Mouse (Mus musculus) liver, adult 2 months (tissue): ENCODE measurements at regions not wholly inside any gene's neighbourhood (a gene's known extent, or its start where the extent isn't known, plus 50 kb on each side); places are given as distances from the start of the nearest gene placed in this dataset.

Source experiments
- CTCF ChIP-seq: fragments of 200-500 bp; IDR thresholded peaks from 2 replicates; pipeline ENCODE4 v1.5.1; 2011; ENCODE audit warnings: low read depth, low read length, control low read depth
- POLR2A ChIP-seq: fragments of 200-500 bp; IDR thresholded peaks from 2 replicates; pipeline ENCODE4 v1.6.1; 2011; ENCODE audit warnings: low read length, control low read depth; ENCODE audit not compliant: insufficient read depth; ENCODE audit errors: extremely low read depth

GRCm38 (mm10) chr9:85487915-85488314 lies 160.8 kb upstream of the Tent5a start:
- TF ChIP-seq POLR2A, result no peak
- TF ChIP-seq CTCF, result no peak
